Mouse (Mus musculus) liver, embryonic 15.5 days (tissue): Measurements from ENCODE around the gene Gm9639. TPM values are rescaled to one million over a fixed set of nuclear protein-coding genes. Genes with fewer than 3 reads are reported as not detected.
"Not testable (repeated sequence)": the region's sequence is repeated elsewhere in the genome, so short reads cannot be mapped to it uniquely, and the experiment has no call there.

Experiments
- ATAC-seq: fragments of 200-750 bp; cut with Nextera tagmentation; 2 replicates; pipeline ENCODE4 v1.8.0; 2017; ENCODE audit warnings: moderate number of reproducible peaks, mild to moderate bottlenecking, moderate library complexity; ENCODE audit not compliant: insufficient read depth
- H3K27ac ChIP-seq: fragments of 300-500 bp; sonication (generic); replicated peaks from 2 replicates; pipeline ENCODE4 v1.5.1; 2015; ENCODE audit warnings: mild to moderate bottlenecking, inconsistent platforms
- H3K27me3 ChIP-seq: fragments of 300-500 bp; sonication (generic); 2 replicates; pipeline ENCODE4 v1.6.1; 2015; ENCODE audit warnings: mild to moderate bottlenecking, inconsistent platforms
- H3K36me3 ChIP-seq: fragments of 300-500 bp; sonication (generic); replicated peaks from 2 replicates; pipeline ENCODE4 v1.6.1; 2015; ENCODE audit warnings: moderate library complexity, mild to moderate bottlenecking, inconsistent platforms
- H3K4me1 ChIP-seq: fragments of 300-500 bp; sonication (generic); replicated peaks from 2 replicates; pipeline ENCODE4 v1.6.1; 2015; ENCODE audit warnings: inconsistent platforms
- H3K4me2 ChIP-seq: fragments of 300-500 bp; sonication (generic); 2 replicates; pipeline ENCODE4 v1.6.1; 2015; ENCODE audit warnings: moderate library complexity, mild to moderate bottlenecking, inconsistent platforms
- H3K4me3 ChIP-seq: fragments of 300-500 bp; sonication (generic); replicated peaks from 2 replicates; pipeline ENCODE4 v1.5.1; 2015; ENCODE audit warnings: mild to moderate bottlenecking, inconsistent platforms
- H3K9ac ChIP-seq: fragments of 300-500 bp; sonication (generic); 2 replicates; pipeline ENCODE4 v1.6.1; 2015; ENCODE audit warnings: moderate library complexity, mild to moderate bottlenecking, inconsistent platforms
- H3K9me3 ChIP-seq: fragments of 300-500 bp; sonication (generic); replicated peaks from 2 replicates; pipeline ENCODE4 v1.6.1; 2016; ENCODE audit warnings: inconsistent platforms
- WGBS: fragments of 180-500 bp; shearing (Covaris S2); methylation state at CpG from one replicate; pipeline ENCODE4 v1.1.7; 2015; ENCODE audit warnings: mixed read lengths; ENCODE audit not compliant: insufficient replicate concordance; 5-methylcytosine and 5-hydroxymethylcytosine counted together
- polyA plus RNA-seq: library from polyadenylated mRNA; unstranded; fragments of >200 nt; fragmentation: Nextera tagmentation; extraction: Ambion mirVana; gene quantifications from 2 replicates; pipeline ENCODE4 v1.2.1, GENCODE M21; 2015

The Gm9639 gene
- polyA plus RNA-seq, 1 experiment from 2014 or later, result not detected

DNA sequence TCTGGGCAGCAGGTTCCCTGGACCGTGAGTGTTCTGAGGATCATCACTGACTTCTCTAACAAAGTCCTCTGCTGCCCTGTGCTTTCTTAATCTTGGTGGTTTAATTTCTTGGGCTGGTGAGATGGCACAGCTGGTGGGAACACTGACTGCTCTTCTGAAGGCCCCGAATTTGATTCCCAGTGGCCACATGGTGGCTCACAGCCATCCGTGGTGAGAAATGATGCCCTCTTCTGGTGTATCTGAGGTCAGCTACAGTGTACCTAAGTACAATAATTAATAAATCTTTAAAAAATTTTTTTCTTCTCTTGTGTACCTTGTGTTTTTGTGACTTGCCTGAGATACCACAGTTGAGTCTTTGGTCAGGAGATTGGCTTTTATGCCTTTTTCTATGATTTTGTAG is 42.6 kb downstream of the Gm9639 start:
- WGBS, result 37% methylated on average over 3 of the region's 3 CpGs
- not testable (repeated sequence) for H3K9ac ChIP-seq, H3K27me3 ChIP-seq, H3K4me1 ChIP-seq, H3K9me3 ChIP-seq, ATAC-seq, H3K27ac ChIP-seq, H3K36me3 ChIP-seq, H3K4me3 ChIP-seq, H3K4me2 ChIP-seq

- not testable (repeated sequence) for H3K36me3 ChIP-seq, H3K9ac ChIP-seq
Observed at GRCm38 (mm10) chr10:77751254-77751653, 43.6 kb downstream of the Gm9639 start, which contains the start of gene Gm9736. Gm9736 (minus strand) TSS chr10:77751354.

GRCm38 (mm10) chr10:77750686-77751085 is 44.2 kb downstream of the Gm9639 start:
- not testable (repeated sequence) for H3K4me3 ChIP-seq, H3K9me3 ChIP-seq, H3K27ac ChIP-seq, H3K4me2 ChIP-seq, ATAC-seq, H3K9ac ChIP-seq, H3K27me3 ChIP-seq, H3K36me3 ChIP-seq, H3K4me1 ChIP-seq
- WGBS, result 67% methylated on average over 1 of the region's 1 CpGs

More at GRCm38 (mm10) chr10:77751254-77751653, 43.6 kb downstream of the Gm9639 start, which contains the start of gene Gm9736:
- not testable (repeated sequence) for H3K27me3 ChIP-seq, H3K4me1 ChIP-seq, ATAC-seq, H3K4me2 ChIP-seq, H3K27ac ChIP-seq, H3K9me3 ChIP-seq, H3K4me3 ChIP-seq
- 55% methylated on average over 1 of the region's 1 CpGs for WGBS

Other genes starting within 250 kb of the Gm9639 start
- 79.6 and 89.2 TPM in 2 replicates for gene Pttg1ip, start 213.4 kb downstream of the Gm9639 start, polyA plus RNA-seq
- 91.2 and 93.4 TPM in 2 replicates for gene Sumo3, start 189.0 kb downstream of the Gm9639 start, polyA plus RNA-seq
- 0.82 TPM in 1 of 2 replicates, not detected in the other for gene Gm49325, start 188.9 kb downstream of the Gm9639 start, polyA plus RNA-seq
- gene Ube2g2, start 172.8 kb downstream of the Gm9639 start, polyA plus RNA-seq, result 47.0 and 58.0 TPM in 2 replicates
- 0.06 TPM in 1 of 2 replicates, not detected in the other for gene Tspear, start 108.5 kb downstream of the Gm9639 start, polyA plus RNA-seq
- not detected in 2 replicates for gene Gm19402, start 104.3 kb downstream of the Gm9639 start, polyA plus RNA-seq
- gene Gm9508, start 97.8 kb downstream of the Gm9639 start, polyA plus RNA-seq, result not detected in 2 replicates
- gene Gm10272, start 88.5 kb downstream of the Gm9639 start, polyA plus RNA-seq, result not detected in 2 replicates
- not detected in 2 replicates for gene Gm10024, start 83.6 kb downstream of the Gm9639 start, polyA plus RNA-seq
- not detected in 2 replicates for gene Gm10142, start 79.3 kb downstream of the Gm9639 start, polyA plus RNA-seq
- gene Krtap12-1, start 74.5 kb downstream of the Gm9639 start, polyA plus RNA-seq, result not detected in 2 replicates
- gene Gm10100, start 68.6 kb downstream of the Gm9639 start, polyA plus RNA-seq, result not detected in 2 replicates
- gene Gm18596, start 52.4 kb downstream of the Gm9639 start, polyA plus RNA-seq, result not detected in 2 replicates
- not detected in 2 replicates for gene Gm9736, start 43.7 kb downstream of the Gm9639 start, polyA plus RNA-seq
- gene Gm3233, start 35.4 kb downstream of the Gm9639 start, polyA plus RNA-seq, result not detected in 2 replicates
- not detected in 2 replicates for gene Gm3238, start 23.8 kb downstream of the Gm9639 start, polyA plus RNA-seq
- gene Gm7138, start 18.1 kb downstream of the Gm9639 start, polyA plus RNA-seq, result not detected in 2 replicates
- gene Gm3250, start 12.5 kb downstream of the Gm9639 start, polyA plus RNA-seq, result not detected in 2 replicates
- not detected in 2 replicates for gene Gm7137, start 6.9 kb downstream of the Gm9639 start, polyA plus RNA-seq
- gene Gm19668, start 4.1 kb upstream of the Gm9639 start, polyA plus RNA-seq, result not detected in 2 replicates
- gene Gm9507, start 16.8 kb upstream of the Gm9639 start, polyA plus RNA-seq, result not detected in 2 replicates
- not detected in 2 replicates for gene Gm2696, start 19.6 kb upstream of the Gm9639 start, polyA plus RNA-seq
- not detected in 2 replicates for gene Krtap10-4, start 32.0 kb upstream of the Gm9639 start, polyA plus RNA-seq
- not detected in 2 replicates for gene Krtap10-10, start 40.9 kb upstream of the Gm9639 start, polyA plus RNA-seq
- not detected in 2 replicates for gene Gm36176, start 51.7 kb upstream of the Gm9639 start, polyA plus RNA-seq
- gene Gm10318, start 57.8 kb upstream of the Gm9639 start, polyA plus RNA-seq, result not detected in 2 replicates
- not detected in 2 replicates for gene Gm3285, start 66.9 kb upstream of the Gm9639 start, polyA plus RNA-seq
- gene Lrrc3, start 107.5 kb upstream of the Gm9639 start, polyA plus RNA-seq, result 13.7 and 16.3 TPM in 2 replicates
- 2.2 and 3.2 TPM in 2 replicates for gene Trpm2, start 175.5 kb upstream of the Gm9639 start, polyA plus RNA-seq
- 4.4 and 4.7 TPM in 2 replicates for gene 1810043G02Rik, start 183.4 kb upstream of the Gm9639 start, polyA plus RNA-seq
- 80.6 and 85.9 TPM in 2 replicates for gene Pfkl, start 215.0 kb upstream of the Gm9639 start, polyA plus RNA-seq
- gene Dnmt3l, start 246.9 kb upstream of the Gm9639 start, polyA plus RNA-seq, result not detected in 2 replicates
- gene Aire, start 248.5 kb upstream of the Gm9639 start, polyA plus RNA-seq, result not detected in 2 replicates